Mouse (Mus musculus): ENCODE data around the gene Vdac1. TPM values are rescaled to one million over a fixed set of nuclear protein-coding genes. Genes with fewer than 3 reads are reported as not detected.
A peak's percentile ranks its signal among the peaks of the same experiment; 100 is the strongest.

Gene Vdac1
- polyA plus RNA-seq, 1 experiment from 2014 or later, result 346 TPM

DNA sequence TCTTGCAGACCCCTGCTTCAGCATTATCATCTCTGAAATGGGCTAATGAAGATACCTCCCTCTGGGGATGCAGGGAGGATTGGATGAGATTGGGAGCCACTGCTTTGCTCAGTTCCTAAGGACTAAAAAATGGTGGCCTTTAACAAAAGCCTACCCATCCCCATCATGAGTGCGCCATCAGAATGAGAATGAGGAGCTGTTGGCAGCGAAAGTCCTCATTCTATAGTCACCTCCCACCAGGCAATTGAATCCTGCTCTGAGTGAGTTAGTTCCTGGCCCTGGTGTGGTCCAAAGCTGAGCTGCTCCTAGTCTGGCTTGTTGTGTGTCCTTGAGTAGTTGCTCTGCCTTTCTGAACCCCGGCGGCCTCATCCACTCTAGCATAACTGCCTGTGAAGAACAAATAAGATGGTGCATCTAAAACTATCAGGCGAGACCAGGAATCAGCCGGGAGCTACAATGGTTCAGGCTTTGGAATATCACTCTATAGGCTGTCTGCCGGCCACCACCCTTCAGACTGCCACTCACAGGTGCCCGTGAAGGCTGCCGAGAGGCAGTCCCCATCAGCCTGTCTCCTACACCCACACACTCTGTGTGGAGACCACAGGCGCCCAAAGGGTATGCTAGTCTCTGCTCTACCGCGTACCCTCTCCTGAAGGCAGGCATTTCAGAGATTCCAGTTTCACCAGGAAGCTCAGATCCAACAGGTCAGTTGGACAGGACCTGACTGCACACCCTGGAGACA is 20.4 kb upstream of the Vdac1 start:
- no peak overlapping the region for H3K4me2 ChIP-seq
- H3K9me3 ChIP-seq (replicated peaks; ENCODE audit: control insufficient read depth, low read length), result no peaks in the 10 kb centered on the region
- no peak overlapping the region for H3K27ac ChIP-seq (ENCODE audit: low read depth, low read length)
- 81% methylated on average over 12 of the region's 12 CpGs for WGBS (ENCODE audit: insufficient replicate concordance)
- H3K9ac ChIP-seq (ENCODE audit: low read depth, low read length), result no peak overlapping the region
- ATAC-seq (replicated peaks; ENCODE audit: insufficient number of reproducible peaks, low FRiP score, low TSS enrichment), result no peak
- H3K36me3 ChIP-seq (ENCODE audit: control insufficient read depth, insufficient read depth, low read length), result no peaks in the 10 kb centered on the region
- H3K4me3 ChIP-seq (ENCODE audit: low read depth, low read length), result no peak overlapping the region
- no peaks in the 10 kb centered on the region for H3K4me1 ChIP-seq (ENCODE audit: control insufficient read depth, insufficient read depth, low read length)
- H3K27me3 ChIP-seq (ENCODE audit: control insufficient read depth, insufficient read depth, low read length), result no peaks in the 10 kb centered on the region

DNA sequence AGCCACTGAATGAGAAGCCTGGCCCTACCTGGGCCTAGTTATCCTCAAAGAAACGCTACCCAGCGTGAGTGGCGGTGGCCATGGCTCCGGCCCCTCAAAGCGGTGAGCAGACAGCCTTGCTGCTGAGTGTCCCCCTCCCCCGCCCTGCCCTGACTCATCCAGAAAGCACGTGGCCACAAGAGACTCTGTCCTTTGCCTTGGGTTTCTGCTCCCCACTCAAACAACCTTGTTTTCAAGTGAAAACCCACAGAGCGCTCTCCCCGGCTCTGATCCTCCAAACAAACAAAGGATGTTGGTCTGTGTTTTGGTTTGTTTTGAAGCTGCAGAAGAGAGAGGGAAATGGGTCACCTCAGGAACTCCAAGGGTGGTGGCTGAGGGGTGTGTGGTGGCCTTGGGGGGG is 19.7 kb upstream of the Vdac1 start:
- H3K4me1 ChIP-seq (ENCODE audit: control insufficient read depth, insufficient read depth, low read length), result no peaks in the 10 kb centered on the region
- no peak for ATAC-seq (replicated peaks; ENCODE audit: insufficient number of reproducible peaks, low FRiP score, low TSS enrichment)
- no peaks in the 10 kb centered on the region for H3K36me3 ChIP-seq (ENCODE audit: control insufficient read depth, insufficient read depth, low read length)
- 29% methylated on average over 9 of the region's 9 CpGs for WGBS (ENCODE audit: insufficient replicate concordance)
- no peak overlapping the region for H3K4me3 ChIP-seq (ENCODE audit: low read depth, low read length)
- H3K9me3 ChIP-seq (replicated peaks; ENCODE audit: control insufficient read depth, low read length), result no peaks in the 10 kb centered on the region
- no peak overlapping the region for H3K9ac ChIP-seq (ENCODE audit: low read depth, low read length)
- no peak overlapping the region for H3K27ac ChIP-seq (ENCODE audit: low read depth, low read length)
- H3K27me3 ChIP-seq (ENCODE audit: control insufficient read depth, insufficient read depth, low read length), result no peaks in the 10 kb centered on the region
- no peak overlapping the region for H3K4me2 ChIP-seq

DNA sequence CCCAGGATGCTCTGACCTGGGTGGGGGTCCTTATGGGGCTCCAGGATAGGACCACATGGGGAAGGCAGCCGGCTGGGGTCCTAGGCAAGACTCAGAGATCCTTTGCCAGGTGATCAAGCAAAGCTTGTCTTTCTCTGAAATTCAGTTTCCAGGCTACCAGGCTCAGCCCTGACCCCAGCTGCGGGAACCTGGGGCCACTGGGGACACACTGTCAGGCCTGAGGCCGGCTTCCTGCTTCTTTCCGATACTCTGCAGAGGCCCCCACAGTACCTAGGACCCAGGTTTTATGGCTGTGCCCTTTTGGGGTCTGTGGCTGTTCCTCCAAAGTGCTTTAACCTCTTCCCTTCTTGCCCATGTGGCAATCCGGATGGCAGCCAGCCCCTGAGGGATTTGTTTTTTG is 19.2 kb upstream of the Vdac1 start:
- Histone ChIP-seq H3K4me1 (ENCODE audit: control insufficient read depth, insufficient read depth, low read length) (no peaks in the 10 kb centered on the region; the same call in 1 of the 2 replicates), H3K9ac (ENCODE audit: low read depth, low read length) (no peak overlapping the region), H3K4me2 (no peak overlapping the region), H3K9me3 (replicated peaks; ENCODE audit: control insufficient read depth, low read length) (no peaks in the 10 kb centered on the region), H3K4me3 (ENCODE audit: low read depth, low read length) (no peak overlapping the region), H3K27me3 (ENCODE audit: control insufficient read depth, insufficient read depth, low read length) (no peaks in the 10 kb centered on the region), H3K36me3 (ENCODE audit: control insufficient read depth, insufficient read depth, low read length) (no peaks in the 10 kb centered on the region), H3K27ac (ENCODE audit: low read depth, low read length) (no peak overlapping the region)
- no peak for ATAC-seq (replicated peaks; ENCODE audit: insufficient number of reproducible peaks, low FRiP score, low TSS enrichment)
- WGBS (ENCODE audit: insufficient replicate concordance), result 79% methylated on average over 5 of the region's 5 CpGs

DNA sequence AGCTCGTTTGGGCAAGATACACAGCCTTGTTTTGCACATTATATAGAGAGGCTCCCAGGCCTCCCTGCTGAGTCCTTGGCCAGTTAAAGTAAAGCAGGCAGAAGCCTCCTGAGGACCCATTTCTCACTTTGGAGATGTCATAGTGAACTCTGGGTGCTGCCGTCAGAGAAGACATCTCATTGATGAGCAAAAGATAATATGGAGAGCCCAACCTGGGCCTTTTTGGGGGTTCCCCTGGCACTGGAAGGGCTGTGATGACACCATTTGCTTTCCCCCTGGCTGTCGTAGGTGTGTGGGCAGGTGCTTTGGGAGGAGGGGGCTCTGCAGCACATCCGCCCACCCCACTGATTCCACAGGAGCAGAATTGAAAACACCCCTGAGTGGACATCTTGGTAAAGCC is 18.4 kb upstream of the Vdac1 start:
- WGBS (ENCODE audit: insufficient replicate concordance), result 78% methylated on average over 4 of the region's 4 CpGs

DNA sequence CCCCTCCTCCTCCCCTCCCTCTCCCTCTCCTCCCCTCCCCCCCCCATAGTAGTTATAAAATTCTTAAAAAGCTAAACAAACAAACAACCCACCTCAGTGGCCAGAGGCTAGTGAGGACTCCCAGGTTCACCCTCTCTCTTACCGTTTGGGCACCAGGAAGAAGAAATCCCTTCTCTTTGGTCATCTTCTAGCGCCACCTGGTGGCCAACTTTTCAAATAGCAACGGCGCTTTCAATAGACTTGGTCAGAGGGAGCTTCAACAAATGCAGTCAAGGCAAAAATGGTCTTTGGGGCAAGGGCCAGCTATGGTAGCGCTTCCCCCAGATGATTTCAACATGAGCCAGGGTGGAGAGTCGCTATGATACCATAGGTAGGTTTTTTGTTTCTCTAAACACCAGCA is 17.5 kb upstream of the Vdac1 start:
- Histone ChIP-seq H3K4me3 (ENCODE audit: low read depth, low read length) (no peak overlapping the region), H3K4me1 (ENCODE audit: control insufficient read depth, insufficient read depth, low read length) (no peaks in the 10 kb centered on the region; the same call in 1 of the 2 replicates), H3K27me3 (ENCODE audit: control insufficient read depth, insufficient read depth, low read length) (no peaks in the 10 kb centered on the region), H3K9me3 (replicated peaks; ENCODE audit: control insufficient read depth, low read length) (no peaks in the 10 kb centered on the region), H3K36me3 (ENCODE audit: control insufficient read depth, insufficient read depth, low read length) (no peaks in the 10 kb centered on the region), H3K4me2 (no peak overlapping the region), H3K27ac (ENCODE audit: low read depth, low read length) (no peak overlapping the region), H3K9ac (ENCODE audit: low read depth, low read length) (no peak overlapping the region)
- no peak for ATAC-seq (replicated peaks; ENCODE audit: insufficient number of reproducible peaks, low FRiP score, low TSS enrichment)
- 5% methylated on average over 6 of the region's 6 CpGs for WGBS (ENCODE audit: insufficient replicate concordance)

More for the DNA sequence above, 18.4 kb upstream of the Vdac1 start:
- Histone ChIP-seq H3K27ac (ENCODE audit: low read depth, low read length) (no peak overlapping the region), H3K4me2 (no peak overlapping the region), H3K4me3 (ENCODE audit: low read depth, low read length) (no peak overlapping the region), H3K36me3 (ENCODE audit: control insufficient read depth, insufficient read depth, low read length) (no peaks in the 10 kb centered on the region), H3K9ac (ENCODE audit: low read depth, low read length) (no peak overlapping the region), H3K9me3 (replicated peaks; ENCODE audit: control insufficient read depth, low read length) (no peaks in the 10 kb centered on the region), H3K27me3 (ENCODE audit: control insufficient read depth, insufficient read depth, low read length) (no peaks in the 10 kb centered on the region), H3K4me1 (ENCODE audit: control insufficient read depth, insufficient read depth, low read length) (no peaks in the 10 kb centered on the region; the same call in 1 of the 2 replicates)
- no peak for ATAC-seq (replicated peaks; ENCODE audit: insufficient number of reproducible peaks, low FRiP score, low TSS enrichment)

DNA sequence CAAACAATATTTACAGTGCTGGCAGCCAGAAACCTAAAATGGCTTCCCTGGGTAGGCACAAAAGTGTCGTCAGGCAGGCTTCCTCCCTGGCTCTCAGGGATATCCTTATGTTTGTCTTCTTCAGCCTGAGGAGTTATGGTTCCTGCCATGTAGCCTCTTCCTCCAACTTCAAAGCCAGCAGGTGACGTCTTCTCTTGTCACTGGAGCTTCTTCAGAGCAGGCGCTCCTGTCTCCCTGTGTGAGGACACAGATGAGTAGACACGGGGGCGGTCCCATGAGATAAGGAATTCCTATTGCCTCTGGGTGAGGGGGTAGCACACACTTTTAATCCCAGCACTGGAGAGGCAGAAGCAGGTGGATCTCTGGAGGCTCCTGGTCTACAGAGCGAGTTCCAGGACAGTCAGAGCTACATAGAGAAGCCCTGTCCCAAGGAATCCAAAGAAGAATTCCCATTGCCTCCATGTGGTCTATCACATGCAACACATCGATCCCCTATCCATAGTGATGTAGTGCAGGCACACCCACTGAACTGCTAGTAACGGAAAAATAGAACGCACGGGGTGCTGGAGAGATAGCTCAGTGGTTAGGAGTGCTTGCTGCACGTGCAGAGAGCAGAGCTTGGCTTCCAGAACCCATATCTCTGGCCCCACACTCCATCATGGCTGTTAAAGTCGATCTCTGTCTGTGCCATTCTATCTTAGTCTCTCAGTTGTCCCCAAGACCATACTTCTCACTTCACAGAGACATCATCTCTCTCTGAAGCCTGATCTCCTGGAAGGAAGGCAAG is 15.5 kb upstream of the Vdac1 start:
- no peak overlapping the region for H3K4me2 ChIP-seq

DNA sequence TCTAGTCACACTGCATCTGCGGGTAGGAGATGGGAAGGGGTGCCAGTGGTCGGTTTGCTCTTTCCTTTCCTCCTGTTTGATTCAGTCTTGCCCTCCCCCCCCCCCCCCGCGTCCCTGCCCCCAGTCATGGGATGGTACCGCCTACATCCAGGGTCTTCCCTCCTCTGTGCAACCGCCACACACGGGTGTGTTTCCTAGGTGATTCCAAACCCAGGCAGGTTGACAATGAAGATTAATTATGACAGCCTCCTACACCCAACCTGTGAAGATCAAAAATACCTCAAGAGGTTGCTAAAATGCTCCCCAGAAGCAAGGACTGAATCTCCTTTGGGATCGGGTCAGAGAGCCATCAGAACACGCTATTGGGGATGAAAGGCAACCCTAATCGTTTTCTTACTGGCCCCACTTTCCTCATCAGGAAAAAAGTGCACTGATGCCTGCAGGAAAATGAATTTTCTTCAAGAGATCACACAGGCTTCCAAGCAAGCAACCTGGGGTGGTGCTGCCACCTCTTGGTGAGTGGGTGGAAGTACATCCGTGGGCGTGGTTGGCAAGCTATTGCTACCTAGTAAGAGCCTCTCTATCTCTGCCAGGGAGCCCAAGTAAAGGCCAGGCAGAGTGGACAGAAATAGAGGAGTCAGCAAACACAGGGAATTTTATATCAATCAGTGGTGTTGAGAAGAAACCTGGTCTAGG is 14.6 kb upstream of the Vdac1 start:
- peaks cover 2% of the 10 kb centered on the region for H3K4me1 ChIP-seq (ENCODE audit: control insufficient read depth, insufficient read depth, low read length)
- H3K27me3 ChIP-seq (ENCODE audit: control insufficient read depth, insufficient read depth, low read length), result no peaks in the 10 kb centered on the region
- peak overlapping the region; percentile 46; the same call in 1 of the 2 replicates for H3K9ac ChIP-seq (ENCODE audit: low read depth, low read length)
- ATAC-seq (replicated peaks; ENCODE audit: insufficient number of reproducible peaks, low FRiP score, low TSS enrichment), result 0 out of 2 replicates have a peak, but pooled peaks have one; percentile 32
- H3K36me3 ChIP-seq (ENCODE audit: control insufficient read depth, insufficient read depth, low read length), result no peaks in the 10 kb centered on the region
- H3K4me3 ChIP-seq (ENCODE audit: low read depth, low read length), result peak overlapping the region; percentile 35
- H3K27ac ChIP-seq (ENCODE audit: low read depth, low read length), result no peak overlapping the region
- peak overlapping the region; percentile 65 for H3K4me2 ChIP-seq
- H3K9me3 ChIP-seq (replicated peaks; ENCODE audit: control insufficient read depth, low read length), result no peaks in the 10 kb centered on the region
- 1% methylated on average over 10 of the region's 12 CpGs for WGBS (ENCODE audit: insufficient replicate concordance)

More for the DNA sequence above, 15.5 kb upstream of the Vdac1 start:
- Histone ChIP-seq H3K9me3 (replicated peaks; ENCODE audit: control insufficient read depth, low read length) (no peaks in the 10 kb centered on the region), H3K4me3 (ENCODE audit: low read depth, low read length) (no peak overlapping the region), H3K9ac (ENCODE audit: low read depth, low read length) (no peak overlapping the region), H3K36me3 (ENCODE audit: control insufficient read depth, insufficient read depth, low read length) (no peaks in the 10 kb centered on the region), H3K27ac (ENCODE audit: low read depth, low read length) (no peak overlapping the region), H3K4me1 (ENCODE audit: control insufficient read depth, insufficient read depth, low read length) (no peaks in the 10 kb centered on the region; the same call in 1 of the 2 replicates), H3K27me3 (ENCODE audit: control insufficient read depth, insufficient read depth, low read length) (no peaks in the 10 kb centered on the region)
- ATAC-seq (replicated peaks; ENCODE audit: insufficient number of reproducible peaks, low FRiP score, low TSS enrichment), result no peak
- WGBS (ENCODE audit: insufficient replicate concordance), result 58% methylated on average over 12 of the region's 12 CpGs

DNA sequence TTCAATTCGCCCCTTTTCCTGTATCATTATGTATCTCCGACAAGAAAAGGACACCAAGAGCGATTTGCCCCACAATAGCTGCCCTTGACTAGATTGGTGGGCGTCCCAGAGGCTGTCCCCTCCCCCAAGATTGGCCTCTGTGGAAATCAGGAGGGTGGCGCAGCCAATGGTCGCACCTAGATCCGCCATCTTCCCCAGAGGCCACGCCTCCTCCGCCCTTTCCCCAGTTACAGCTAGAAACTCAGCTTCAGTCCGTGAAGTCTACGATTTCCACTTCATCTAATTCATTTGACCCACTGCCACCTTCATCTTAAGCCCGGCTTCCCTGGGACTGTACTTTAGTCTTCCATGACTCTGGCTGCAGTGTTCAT is 14.0 kb upstream of the Vdac1 start:
- no peak overlapping the region for H3K27ac ChIP-seq (ENCODE audit: low read depth, low read length)
- no peaks in the 10 kb centered on the region for H3K27me3 ChIP-seq (ENCODE audit: control insufficient read depth, insufficient read depth, low read length)
- H3K9me3 ChIP-seq (replicated peaks; ENCODE audit: control insufficient read depth, low read length), result no peaks in the 10 kb centered on the region
- H3K9ac ChIP-seq (ENCODE audit: low read depth, low read length), result peak overlapping the region; percentile 46; the same call in 1 of the 2 replicates
- peaks cover 5% of the 10 kb centered on the region for H3K4me1 ChIP-seq (ENCODE audit: control insufficient read depth, insufficient read depth, low read length)
- WGBS (ENCODE audit: insufficient replicate concordance), result 4% methylated on average over 12 of the region's 12 CpGs
- H3K36me3 ChIP-seq (ENCODE audit: control insufficient read depth, insufficient read depth, low read length), result no peaks in the 10 kb centered on the region
- H3K4me3 ChIP-seq (ENCODE audit: low read depth, low read length), result peak overlapping the region; percentile 35
- no peak for ATAC-seq (replicated peaks; ENCODE audit: insufficient number of reproducible peaks, low FRiP score, low TSS enrichment)
- peak overlapping the region; percentile 65 for H3K4me2 ChIP-seq

Measured in heart, embryonic 11.5 days (tissue).